Mouse (Mus musculus) midbrain, embryonic 16.5 days (tissue): ENCODE measurements around the gene Ddx58. TPM values are rescaled to one million over a fixed set of nuclear protein-coding genes. Genes with fewer than 3 reads are reported as not detected.

Source experiments
- ATAC-seq: fragments of 200-750 bp; cut with Nextera tagmentation; 2 replicates; pipeline ENCODE4 v1.8.0; 2017; ENCODE audit warnings: moderate TSS enrichment
- H3K27ac ChIP-seq: fragments of 300-500 bp; sonication (generic); 2 replicates; pipeline ENCODE4 v1.5.1; 2014; ENCODE audit warnings: mild to moderate bottlenecking, low read length, mixed read lengths
- H3K27me3 ChIP-seq: fragments of 300-500 bp; sonication (generic); 2 replicates; pipeline ENCODE4 v1.6.1; 2014; ENCODE audit warnings: low read depth, low read length, mixed read lengths; ENCODE audit not compliant: control insufficient read depth, insufficient read depth
- H3K36me3 ChIP-seq: fragments of 300-500 bp; sonication (generic); 2 replicates; pipeline ENCODE4 v1.6.1; 2014; ENCODE audit warnings: mild to moderate bottlenecking, low read length, moderate library complexity, mixed read lengths; ENCODE audit not compliant: control insufficient read depth, insufficient read depth
- H3K4me1 ChIP-seq: fragments of 300-500 bp; sonication (generic); 2 replicates; pipeline ENCODE4 v1.6.1; 2014; ENCODE audit warnings: mild to moderate bottlenecking, low read length, mixed read lengths; ENCODE audit not compliant: control insufficient read depth, insufficient read depth
- H3K4me2 ChIP-seq: fragments of 300-500 bp; sonication (generic); 2 replicates; pipeline ENCODE4 v1.6.1; 2014; ENCODE audit warnings: mild to moderate bottlenecking, low read length, mixed read lengths
- H3K4me3 ChIP-seq: fragments of 300-500 bp; sonication (generic); 2 replicates; pipeline ENCODE4 v1.5.1; 2014; ENCODE audit warnings: low read depth, mild to moderate bottlenecking, low read length, moderate library complexity, mixed read lengths
- H3K9ac ChIP-seq: fragments of 300-500 bp; sonication (generic); 2 replicates; pipeline ENCODE4 v1.6.1; 2014; ENCODE audit warnings: low read depth, low read length, mixed read lengths
- H3K9me3 ChIP-seq: fragments of 300-500 bp; sonication (generic); replicated peaks from 2 replicates; pipeline ENCODE4 v1.6.1; 2014; ENCODE audit warnings: mild to moderate bottlenecking, low read length, mixed read lengths; ENCODE audit not compliant: control insufficient read depth, poor library complexity, severe bottlenecking
- WGBS: fragments of 180-500 bp; shearing (Covaris S2); extraction: QIAGEN DNeasy Blood & Tissue Kit; methylation state at CpG from one replicate; pipeline ENCODE4 v1.1.7; 2014; 5-methylcytosine and 5-hydroxymethylcytosine counted together
- polyA plus RNA-seq: library from polyadenylated mRNA; unstranded; fragments of >200 nt; fragmentation: Nextera tagmentation; extraction: Ambion mirVana; gene quantifications from 2 replicates; pipeline ENCODE4 v1.2.1, GENCODE M21; 2015

Ddx58 gene
- polyA plus RNA-seq, 1 experiment from 2014 or later: 2.4 TPM

DNA sequence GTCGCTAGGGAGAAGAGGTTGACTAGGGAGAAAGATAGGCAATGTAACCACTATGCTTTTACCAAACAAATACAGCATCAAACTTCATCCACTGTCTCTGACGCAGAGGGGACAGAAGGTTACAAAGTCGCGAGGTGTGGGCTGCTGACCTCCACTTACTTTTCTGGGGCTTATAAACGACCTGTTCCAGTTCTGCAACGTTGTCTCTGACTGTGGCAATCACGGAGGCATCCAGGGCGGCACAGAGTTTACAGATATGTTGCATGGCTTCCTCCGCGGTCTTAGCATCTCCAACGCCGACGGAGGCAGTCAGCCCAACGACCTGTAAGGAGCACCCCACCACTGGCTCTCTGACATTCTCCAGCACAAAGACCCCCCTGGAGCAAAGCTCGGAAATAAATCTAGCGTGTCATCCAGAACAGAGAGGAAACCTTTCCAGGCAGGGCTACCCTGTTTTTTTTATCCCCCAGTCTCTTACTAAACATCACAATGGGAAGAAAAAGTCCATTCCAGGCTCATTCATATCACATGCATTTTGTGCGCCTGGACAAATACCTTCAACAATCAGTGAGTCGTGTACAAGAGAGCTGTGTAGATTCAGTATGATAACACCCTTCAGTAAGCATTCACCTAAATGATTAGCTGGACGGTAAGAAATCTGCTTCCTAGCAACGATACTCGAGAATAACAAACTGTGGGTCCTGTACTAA lies 17.6 kb downstream of the Ddx58 start:
- Histone ChIP-seq H3K9ac (no peak overlapping the region), H3K27me3 (no peaks in the 10 kb centered on the region), H3K27ac (no peak overlapping the region), H3K36me3 (no peaks in the 10 kb centered on the region), H3K9me3 (no peaks in the 10 kb centered on the region), H3K4me3 (no peak overlapping the region), H3K4me1 (no peaks in the 10 kb centered on the region), H3K4me2 (no peak overlapping the region)
- WGBS: 36% methylated on average over 21 of the region's 21 CpGs
- no peak for ATAC-seq

DNA sequence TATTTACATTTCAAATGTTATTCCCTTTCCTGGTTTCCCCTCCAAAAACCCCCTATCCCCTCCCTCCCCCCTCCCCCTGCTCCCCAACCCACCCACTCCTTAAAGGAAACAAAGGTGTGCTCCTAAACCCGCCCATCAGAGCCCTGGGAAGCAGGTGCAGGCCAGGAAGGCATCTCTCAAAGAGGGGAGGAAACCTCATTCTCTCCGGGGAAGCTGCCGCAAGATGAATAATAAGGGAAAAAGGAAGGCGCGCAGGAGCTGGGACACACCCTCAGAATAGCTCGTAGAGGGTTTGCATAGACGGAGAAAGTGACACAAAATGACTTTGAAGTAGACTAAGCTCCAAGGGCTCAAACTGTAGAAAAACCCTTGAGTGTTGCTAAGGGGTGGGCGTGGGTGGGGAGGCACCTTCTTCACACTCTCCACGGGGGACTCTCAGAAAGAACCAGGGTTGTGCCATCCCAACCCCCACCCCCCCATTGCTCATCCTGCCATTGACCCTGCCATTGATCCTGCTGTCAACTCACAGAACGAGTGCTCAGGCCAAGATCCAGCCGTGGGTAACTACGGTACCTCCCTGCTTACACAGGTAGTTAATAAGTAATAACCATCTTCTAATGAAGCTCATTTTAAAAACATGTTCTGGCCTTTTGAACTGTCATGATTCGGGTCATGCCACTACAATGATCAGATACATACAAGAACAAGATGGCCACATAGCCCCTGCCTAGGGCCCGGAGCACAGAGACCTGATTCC lies 18.4 kb downstream of the Ddx58 start:
- H3K4me2 ChIP-seq: peak overlapping the region; percentile 23
- H3K4me1 ChIP-seq: no peaks in the 10 kb centered on the region
- WGBS: 46% methylated on average over 13 of the region's 14 CpGs
- no peak overlapping the region for H3K4me3 ChIP-seq
- H3K9me3 ChIP-seq: no peaks in the 10 kb centered on the region
- ATAC-seq: no peak
- H3K9ac ChIP-seq: no peak overlapping the region
- no peak overlapping the region for H3K27ac ChIP-seq
- H3K36me3 ChIP-seq: no peaks in the 10 kb centered on the region
- H3K27me3 ChIP-seq: no peaks in the 10 kb centered on the region

GRCm38 (mm10) chr4:40220437-40220836 lies 19.2 kb downstream of the Ddx58 start:
- no peak overlapping the region for H3K4me3 ChIP-seq
- H3K4me2 ChIP-seq: peak overlapping the region; percentile 23
- 18% methylated on average over 12 of the region's 12 CpGs for WGBS
- H3K9me3 ChIP-seq: no peaks in the 10 kb centered on the region
- 0 out of 2 replicates have a peak overlapping the region, but pooled peaks have one; percentile 0 for H3K9ac ChIP-seq
- no peaks in the 10 kb centered on the region for H3K27me3 ChIP-seq
- no peak overlapping the region for H3K27ac ChIP-seq
- no peaks in the 10 kb centered on the region for H3K36me3 ChIP-seq
- ATAC-seq: no peak
- H3K4me1 ChIP-seq: no peaks in the 10 kb centered on the region

- H3K27me3 ChIP-seq: no peaks in the 10 kb centered on the region
- H3K9me3 ChIP-seq: no peaks in the 10 kb centered on the region
- 80% methylated on average over 7 of the region's 7 CpGs for WGBS
- no peak overlapping the region for H3K4me2 ChIP-seq
- ATAC-seq: no peak
- H3K4me1 ChIP-seq: no peaks in the 10 kb centered on the region
- no peak overlapping the region for H3K4me3 ChIP-seq
- no peak overlapping the region for H3K27ac ChIP-seq
- H3K9ac ChIP-seq: no peak overlapping the region
- no peaks in the 10 kb centered on the region for H3K36me3 ChIP-seq
Measured at GRCm38 (mm10) chr4:40218382-40218781, 21.2 kb downstream of the Ddx58 start.

DNA sequence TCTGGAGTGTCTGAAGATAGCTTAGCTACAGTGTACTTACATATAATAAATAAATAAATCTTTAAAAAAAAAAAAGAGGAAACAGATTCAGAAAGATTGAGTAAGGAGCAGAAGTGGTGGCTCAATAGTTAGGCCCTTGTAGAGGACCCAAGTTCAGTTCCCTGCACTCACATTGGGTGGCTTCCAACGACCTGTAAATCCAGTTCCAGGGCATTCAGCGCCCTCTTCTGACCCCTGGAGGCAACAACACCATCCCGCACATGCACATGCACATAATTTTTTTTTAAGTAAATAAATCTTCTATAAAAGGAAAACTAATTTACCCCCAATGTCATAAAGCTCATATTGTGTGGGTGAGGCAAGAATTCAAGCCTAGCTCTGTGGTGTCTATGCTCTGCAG lies 21.7 kb downstream of the Ddx58 start:
- H3K9me3 ChIP-seq: no peaks in the 10 kb centered on the region
- H3K4me1 ChIP-seq: no peaks in the 10 kb centered on the region
- no peaks in the 10 kb centered on the region for H3K27me3 ChIP-seq
- no peak overlapping the region for H3K9ac ChIP-seq
- H3K27ac ChIP-seq: no peak overlapping the region
- no peaks in the 10 kb centered on the region for H3K36me3 ChIP-seq
- no peak overlapping the region for H3K4me3 ChIP-seq
- ATAC-seq: no peak
- WGBS: 62% methylated on average over 3 of the region's 3 CpGs
- no peak overlapping the region for H3K4me2 ChIP-seq

DNA sequence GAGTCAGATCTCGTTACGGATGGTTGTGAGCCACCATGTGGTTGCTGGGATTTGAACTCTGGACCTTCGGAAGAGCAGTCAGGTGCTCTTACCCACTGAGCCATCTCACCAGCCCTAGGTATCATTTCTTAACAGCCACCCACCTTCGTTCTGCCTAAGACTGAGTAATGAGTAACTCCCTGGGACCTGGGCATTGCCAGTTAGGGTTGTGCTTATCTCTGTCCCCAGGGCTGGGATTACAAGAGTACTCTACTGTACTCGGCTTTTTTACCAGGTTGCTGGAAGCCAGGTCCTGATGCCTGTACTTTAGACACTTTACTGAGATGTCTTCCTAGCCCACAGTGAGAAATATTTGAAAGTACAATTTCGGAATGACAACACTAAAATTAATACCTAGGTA lies 27.5 kb downstream of the Ddx58 start:
- WGBS: 96% methylated on average over 4 of the region's 6 CpGs

DNA sequence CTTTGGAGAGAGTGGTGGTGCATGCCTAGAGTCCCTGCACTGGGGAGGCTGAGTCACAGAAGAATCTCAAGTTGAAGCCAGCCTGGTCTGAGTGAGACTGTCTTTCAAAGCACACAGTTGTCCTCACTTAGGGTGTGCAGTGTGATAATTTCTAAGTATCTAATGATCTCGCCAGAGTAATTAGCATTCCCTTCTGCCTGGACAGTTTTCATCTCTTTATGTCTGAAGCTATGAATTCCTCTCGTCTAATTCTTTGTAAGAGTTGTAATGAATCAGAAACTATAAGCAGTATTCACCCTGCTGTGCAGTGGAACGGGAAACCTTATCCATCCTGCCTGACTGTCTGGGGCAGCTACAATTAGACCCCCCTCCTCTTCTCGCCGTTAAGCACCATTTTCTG lies 31.9 kb downstream of the Ddx58 start:
- H3K9me3 ChIP-seq: no peaks in the 10 kb centered on the region
- 0 out of 2 replicates have a peak, but pooled peaks cover 2% of the 10 kb centered on the region for H3K36me3 ChIP-seq

More for the DNA sequence above, 27.5 kb downstream of the Ddx58 start:
- ATAC-seq: no peak
- Histone ChIP-seq H3K4me1 (no peaks in the 10 kb centered on the region), H3K4me3 (no peak overlapping the region), H3K36me3 (no peaks in the 10 kb centered on the region), H3K9ac (no peak overlapping the region), H3K4me2 (no peak overlapping the region), H3K27ac (no peak overlapping the region), H3K27me3 (no peaks in the 10 kb centered on the region), H3K9me3 (no peaks in the 10 kb centered on the region)

DNA sequence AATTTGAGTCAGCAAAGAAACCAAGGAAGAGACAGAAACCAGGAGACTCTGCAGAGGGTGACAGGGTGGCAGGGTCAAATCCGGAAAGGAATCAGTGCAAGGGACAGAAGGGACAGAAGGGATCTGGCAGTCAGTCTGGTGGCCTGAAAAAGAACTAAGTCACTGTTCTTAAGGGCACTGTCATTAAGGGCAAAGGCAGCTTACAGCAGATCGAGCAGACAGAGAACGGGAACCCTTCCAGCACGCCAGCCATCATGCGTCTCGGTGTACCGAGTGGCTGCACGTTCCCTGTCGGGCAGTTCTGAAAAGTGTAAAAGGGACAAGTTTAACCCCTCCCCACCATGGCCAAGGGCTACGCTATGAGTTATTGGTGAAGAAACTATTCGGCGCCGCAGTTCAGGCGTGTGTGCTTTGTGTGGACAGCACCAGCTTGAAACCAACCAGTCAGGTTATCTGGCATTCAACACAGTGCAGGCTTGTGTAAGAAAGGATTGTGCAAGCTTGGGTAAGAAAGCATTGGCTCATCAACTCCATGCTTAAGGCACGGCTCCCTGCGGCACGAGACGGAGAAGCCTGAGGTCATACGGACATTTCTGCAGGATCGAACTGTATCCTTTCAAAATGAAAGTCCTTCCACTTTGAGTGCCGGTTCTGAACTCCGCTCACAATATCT lies 34.3 kb downstream of the Ddx58 start:
- Histone ChIP-seq H3K4me2 (no peak overlapping the region), H3K36me3 (peaks cover 6% of the 10 kb centered on the region; the same call in 1 of the 2 replicates), H3K4me1 (no peaks in the 10 kb centered on the region), H3K4me3 (no peak overlapping the region), H3K9ac (no peak overlapping the region), H3K27me3 (no peaks in the 10 kb centered on the region), H3K27ac (no peak overlapping the region), H3K9me3 (no peaks in the 10 kb centered on the region)
- WGBS: 94% methylated on average over 22 of the region's 22 CpGs
- no peak for ATAC-seq

More for the DNA sequence above, 31.9 kb downstream of the Ddx58 start:
- Histone ChIP-seq H3K9ac (no peak overlapping the region), H3K27ac (no peak overlapping the region), H3K4me2 (no peak overlapping the region), H3K4me1 (no peaks in the 10 kb centered on the region), H3K27me3 (no peaks in the 10 kb centered on the region), H3K4me3 (no peak overlapping the region)
- ATAC-seq: no peak
- WGBS: 65% methylated on average over 5 of the region's 5 CpGs

DNA sequence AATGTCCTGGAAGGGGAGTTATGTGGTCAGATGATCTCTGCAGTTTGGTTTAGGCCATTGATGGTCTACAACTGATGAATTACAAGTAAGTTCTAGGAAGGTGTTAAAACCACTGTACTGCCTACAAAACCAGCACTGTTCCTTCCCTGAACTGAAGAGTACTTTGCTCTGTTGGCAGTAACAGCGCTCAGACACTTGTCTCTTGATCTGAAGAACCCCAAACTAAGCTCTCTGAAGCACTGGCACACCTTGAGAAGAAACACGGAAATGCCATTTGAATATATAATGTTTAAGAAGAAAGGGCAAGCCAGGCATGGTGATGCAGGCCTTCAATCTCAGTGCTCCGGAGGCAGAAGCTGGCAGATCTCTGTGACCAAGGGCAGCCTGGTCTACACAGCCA lies 35.3 kb downstream of the Ddx58 start:
- no peaks in the 10 kb centered on the region for H3K27me3 ChIP-seq
- H3K36me3 ChIP-seq: peaks cover 6% of the 10 kb centered on the region; the same call in 1 of the 2 replicates
- no peak overlapping the region for H3K9ac ChIP-seq
- H3K4me2 ChIP-seq: no peak overlapping the region
- WGBS: 94% methylated on average over 3 of the region's 3 CpGs
- H3K27ac ChIP-seq: no peak overlapping the region
- no peaks in the 10 kb centered on the region for H3K9me3 ChIP-seq
- no peak overlapping the region for H3K4me3 ChIP-seq
- H3K4me1 ChIP-seq: no peaks in the 10 kb centered on the region
- ATAC-seq: no peak
